Mouse (Mus musculus) neural tube, embryonic 14.5 days (tissue): ENCODE data around the gene Ackr1. TPM values are rescaled to one million over a fixed set of nuclear protein-coding genes. Genes with fewer than 3 reads are reported as not detected.

Experiments
- ATAC-seq: fragments of 200-750 bp; cut with Nextera tagmentation; 2 replicates; pipeline ENCODE4 v1.8.0; 2017; ENCODE audit warnings: low read depth, mild to moderate bottlenecking, moderate TSS enrichment, moderate library complexity
- H3K27ac ChIP-seq: fragments of 300-500 bp; sonication (generic); 2 replicates; pipeline ENCODE4 v1.5.1; 2014; ENCODE audit warnings: low read depth, mild to moderate bottlenecking, control low read depth, low read length, moderate library complexity, mixed read lengths
- H3K27me3 ChIP-seq: fragments of 300-500 bp; sonication (generic); 2 replicates; pipeline ENCODE4 v1.6.1; 2014; ENCODE audit warnings: low read length; ENCODE audit not compliant: control insufficient read depth, insufficient read depth
- H3K36me3 ChIP-seq: fragments of 300-500 bp; sonication (generic); 2 replicates; pipeline ENCODE4 v1.6.1; 2014; ENCODE audit warnings: low read length, mixed read lengths; ENCODE audit not compliant: control insufficient read depth, insufficient read depth
- H3K4me1 ChIP-seq: fragments of 300-500 bp; sonication (generic); 2 replicates; pipeline ENCODE4 v1.6.1; 2014; ENCODE audit warnings: low read length; ENCODE audit not compliant: control insufficient read depth, insufficient read depth
- H3K4me2 ChIP-seq: fragments of 300-500 bp; sonication (generic); 2 replicates; pipeline ENCODE4 v1.6.1; 2014; ENCODE audit warnings: mild to moderate bottlenecking, low read depth, low read length, control low read depth
- H3K4me3 ChIP-seq: fragments of 300-500 bp; sonication (generic); 2 replicates; pipeline ENCODE4 v1.5.1; 2014; ENCODE audit warnings: low read depth, low read length, control low read depth, mixed read lengths
- H3K9ac ChIP-seq: fragments of 300-500 bp; sonication (generic); replicated peaks from 2 replicates; pipeline ENCODE4 v1.6.1; 2014; ENCODE audit warnings: low read depth, mild to moderate bottlenecking, control low read depth, low read length, mixed read lengths
- H3K9me3 ChIP-seq: fragments of 300-500 bp; sonication (generic); 2 replicates; pipeline ENCODE4 v1.6.1; 2016; ENCODE audit warnings: low read length; ENCODE audit not compliant: control insufficient read depth
- WGBS: fragments of 180-500 bp; shearing (Covaris S2); extraction: QIAGEN DNeasy Blood & Tissue Kit; methylation state at CpG from one replicate; pipeline ENCODE4 v1.1.7; 2014; 5-methylcytosine and 5-hydroxymethylcytosine counted together
- polyA plus RNA-seq: library from polyadenylated mRNA; unstranded; fragments of >200 nt; fragmentation: Nextera tagmentation; extraction: Ambion mirVana; gene quantifications from 2 replicates; pipeline ENCODE4 v1.2.1, GENCODE M21; 2014

The Ackr1 gene
- polyA plus RNA-seq, 1 experiment from 2014 or later: 35.6 TPM

DNA sequence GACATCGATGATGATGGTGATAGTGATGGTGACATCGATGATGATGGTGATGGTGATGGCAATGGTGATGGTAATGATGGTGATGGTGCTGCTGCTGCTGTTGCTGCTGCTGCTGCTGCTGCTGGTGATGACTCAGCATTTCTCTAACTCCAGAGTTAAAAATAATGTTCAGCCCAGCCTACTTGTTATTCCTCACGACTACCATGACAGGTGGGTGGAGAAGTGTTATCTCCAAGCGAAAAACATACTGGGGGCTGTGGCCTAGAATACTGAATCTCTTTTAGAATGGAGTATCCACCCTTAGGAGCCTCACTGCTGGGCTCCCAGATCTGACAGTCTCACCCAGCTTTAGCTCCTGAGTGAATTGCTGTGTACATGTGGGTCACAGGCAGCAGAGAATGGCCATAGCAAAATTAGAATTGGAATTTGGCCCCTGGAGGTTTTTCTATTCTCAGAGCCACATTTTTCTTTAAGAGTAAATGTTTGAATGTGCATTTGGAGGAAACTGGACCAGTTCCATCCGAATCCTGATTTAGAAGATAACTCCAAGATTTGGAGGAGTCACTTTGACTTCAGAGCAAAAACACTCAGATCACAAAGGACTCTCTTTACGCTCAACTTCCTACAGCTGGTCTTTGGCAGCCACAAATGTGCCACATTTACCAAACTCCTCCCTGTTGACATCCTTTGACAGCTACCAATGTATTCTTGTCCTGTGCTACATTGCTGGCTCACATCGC lies 21.7 kb upstream of the Ackr1 start:
- no peaks in the 10 kb centered on the region for H3K27me3 ChIP-seq
- H3K36me3 ChIP-seq: no peaks in the 10 kb centered on the region
- whole genome bisulfite sequencing: 88% methylated on average over 7 of the region's 7 CpGs
- H3K9me3 ChIP-seq: no peaks in the 10 kb centered on the region
- no peak overlapping the region for H3K4me3 ChIP-seq
- peaks cover 9% of the 10 kb centered on the region; the same call in 1 of the 2 replicates for H3K4me1 ChIP-seq
- no peak overlapping the region for H3K4me2 ChIP-seq
- no peak for ATAC-seq
- H3K27ac ChIP-seq: no peak overlapping the region
- H3K9ac ChIP-seq: no peak overlapping the region

DNA sequence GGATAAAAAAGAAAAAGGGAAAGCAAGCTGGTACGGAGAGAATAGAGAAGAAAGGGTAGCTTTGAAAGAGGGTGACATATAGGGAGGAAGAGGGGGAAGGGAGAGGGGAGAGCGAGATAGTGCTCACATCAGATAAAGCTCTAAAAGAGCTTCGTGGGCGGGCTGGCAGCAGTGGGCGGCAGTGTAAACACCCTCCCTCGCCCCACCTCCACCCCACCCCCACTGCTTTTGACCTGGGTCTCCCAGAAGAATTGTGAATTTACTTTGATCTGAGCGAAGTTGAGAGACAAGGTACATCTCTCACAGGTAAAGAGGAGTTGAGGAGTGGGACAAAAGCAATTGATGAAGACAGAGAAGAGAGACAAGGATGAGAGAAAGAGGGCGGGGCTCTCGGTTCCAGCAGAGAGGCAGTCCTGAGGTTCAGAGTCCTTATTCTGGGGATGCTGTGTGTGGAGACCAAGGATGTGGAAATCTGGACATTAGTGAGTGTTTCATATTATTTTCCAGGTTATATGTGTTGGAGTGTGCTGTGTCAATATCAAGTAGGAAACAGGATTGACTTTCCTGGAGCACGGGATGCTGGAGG lies 16.9 kb upstream of the Ackr1 start, which contains the start of gene Aim2:
TSS of gene Aim2 (plus strand) at position 508 of the 586 bp plus-strand sequence.
- 0 out of 2 replicates have a peak within 1 kb of the TSS, but pooled peaks have one; percentile 7 for H3K27ac ChIP-seq
- ATAC-seq: peak; percentile 39; the same call in 1 of the 2 replicates
- 11% methylated on average over 10 of the region's 10 CpGs for WGBS
- H3K27me3 ChIP-seq: no peaks in the 10 kb centered on the region
- H3K4me1 ChIP-seq: 0 out of 2 replicates have a peak, but pooled peaks cover 3% of the 10 kb centered on the region
- H3K9ac ChIP-seq: no peak within 1 kb of the TSS
- peak within 1 kb of the TSS; percentile 24; the same call in 1 of the 2 replicates for H3K4me2 ChIP-seq
- H3K4me3 ChIP-seq: no peak within 1 kb of the TSS
- no peaks in the 10 kb centered on the region for H3K9me3 ChIP-seq
- peaks cover 6% of the 10 kb centered on the region for H3K36me3 ChIP-seq

DNA sequence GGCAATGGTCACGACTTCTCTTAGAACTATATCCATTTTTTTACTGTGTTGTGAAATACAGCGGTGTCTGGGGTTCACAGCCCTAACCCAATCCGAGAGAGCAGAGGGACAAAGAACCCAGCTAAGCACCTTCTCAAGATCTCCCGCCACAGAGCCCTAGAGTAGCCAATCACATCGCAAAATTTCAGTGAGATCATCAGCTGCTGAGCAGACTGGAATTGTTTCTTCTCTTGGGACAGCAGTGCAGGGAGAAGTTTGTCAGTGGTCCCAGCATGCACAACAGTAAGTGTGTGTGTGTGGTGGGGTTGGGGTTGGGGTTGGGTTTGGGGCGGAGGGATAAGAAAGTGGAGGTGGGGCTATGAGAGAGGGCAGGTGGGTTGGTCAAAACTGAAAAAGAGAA lies 16.4 kb upstream of the Ackr1 start:
- no peaks in the 10 kb centered on the region for H3K27me3 ChIP-seq
- H3K4me3 ChIP-seq: no peak overlapping the region
- H3K27ac ChIP-seq: no peak overlapping the region
- H3K4me1 ChIP-seq: 0 out of 2 replicates have a peak, but pooled peaks cover 3% of the 10 kb centered on the region
- H3K4me2 ChIP-seq: peak overlapping the region; percentile 24; the same call in 1 of the 2 replicates
- no peak overlapping the region for H3K9ac ChIP-seq
- peak; percentile 79 for ATAC-seq
- WGBS: 2% methylated on average over 6 of the region's 6 CpGs
- peaks cover 8% of the 10 kb centered on the region for H3K36me3 ChIP-seq
- H3K9me3 ChIP-seq: no peaks in the 10 kb centered on the region

DNA sequence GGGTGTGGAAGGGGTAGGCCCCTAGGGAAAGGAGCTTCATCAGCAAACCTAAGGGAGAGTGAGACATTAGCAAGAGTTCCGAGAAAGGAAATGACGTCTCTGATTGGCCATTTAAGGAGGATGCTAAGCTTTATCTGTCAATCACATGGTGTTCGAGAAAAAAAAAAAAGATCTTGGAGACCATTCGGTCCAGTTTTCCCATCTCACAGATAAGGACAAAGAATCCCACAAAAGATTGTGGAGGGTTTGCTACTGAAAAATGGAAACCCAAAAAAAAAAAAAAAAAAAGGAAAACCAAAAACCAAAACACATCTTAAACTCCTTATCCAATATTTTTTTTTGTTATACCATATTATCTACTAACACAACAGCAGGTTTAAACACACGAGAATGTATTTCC lies 15.6 kb upstream of the Ackr1 start:
- Histone ChIP-seq H3K4me1 (0 out of 2 replicates have a peak, but pooled peaks cover 3% of the 10 kb centered on the region), H3K4me2 (no peak overlapping the region), H3K9me3 (no peaks in the 10 kb centered on the region), H3K36me3 (peaks cover 11% of the 10 kb centered on the region), H3K27me3 (no peaks in the 10 kb centered on the region), H3K27ac (no peak overlapping the region), H3K9ac (no peak overlapping the region), H3K4me3 (no peak overlapping the region)
- WGBS: 63% methylated on average over 5 of the region's 5 CpGs
- ATAC-seq: no peak

DNA sequence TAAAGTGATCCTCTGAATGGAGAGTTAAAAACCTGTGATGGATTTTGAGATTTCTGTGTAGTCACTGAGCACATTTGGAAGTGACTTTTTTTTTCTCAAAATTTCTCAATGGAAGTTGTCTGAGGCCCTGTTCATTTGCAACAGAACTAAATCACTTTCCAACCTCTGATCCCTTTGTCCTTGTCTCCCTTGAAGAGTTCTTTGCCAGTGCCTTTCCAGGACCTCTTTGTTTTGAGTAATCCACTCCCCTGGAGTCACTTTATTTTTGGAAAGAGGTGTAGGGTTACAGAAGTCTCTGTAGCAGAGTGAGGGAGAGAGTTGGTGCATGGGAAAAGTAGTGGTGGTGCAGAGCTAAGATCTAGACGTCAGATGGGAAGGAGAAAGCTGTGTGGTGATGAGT lies 15.0 kb upstream of the Ackr1 start:
- H3K4me2 ChIP-seq: no peak overlapping the region
- peaks cover 11% of the 10 kb centered on the region for H3K36me3 ChIP-seq
- 0 out of 2 replicates have a peak, but pooled peaks cover 3% of the 10 kb centered on the region for H3K4me1 ChIP-seq
- no peak overlapping the region for H3K4me3 ChIP-seq
- WGBS: 5% methylated on average over 1 of the region's 1 CpGs
- H3K9me3 ChIP-seq: no peaks in the 10 kb centered on the region
- no peak for ATAC-seq
- no peaks in the 10 kb centered on the region for H3K27me3 ChIP-seq
- H3K27ac ChIP-seq: no peak overlapping the region
- no peak overlapping the region for H3K9ac ChIP-seq

DNA sequence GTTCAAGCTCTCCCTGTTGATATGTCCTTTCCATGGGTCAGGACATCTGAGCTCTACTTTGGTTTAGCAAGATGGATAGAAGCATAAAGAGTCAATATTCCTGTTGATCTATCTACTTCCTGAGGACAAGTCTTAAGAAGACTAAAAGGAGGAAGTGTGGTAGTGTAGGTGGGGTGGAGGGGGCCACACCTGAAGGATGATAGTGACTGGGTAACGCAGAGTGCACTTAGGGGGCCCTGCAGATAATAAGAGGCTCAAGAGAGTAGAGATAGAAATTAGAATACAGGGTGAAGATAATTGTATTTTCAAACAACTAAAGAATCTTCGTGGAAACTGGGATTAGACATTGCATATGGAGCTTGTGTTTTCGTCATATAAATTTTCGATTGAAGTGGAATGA lies 11.6 kb upstream of the Ackr1 start:
- Histone ChIP-seq H3K4me3 (no peak overlapping the region), H3K36me3 (peaks cover 21% of the 10 kb centered on the region), H3K27ac (no peak overlapping the region), H3K4me1 (0 out of 2 replicates have a peak, but pooled peaks cover 3% of the 10 kb centered on the region), H3K9me3 (no peaks in the 10 kb centered on the region), H3K4me2 (no peak overlapping the region), H3K27me3 (no peaks in the 10 kb centered on the region), H3K9ac (no peak overlapping the region)
- ATAC-seq: no peak
- WGBS: 91% methylated on average over 4 of the region's 4 CpGs

DNA sequence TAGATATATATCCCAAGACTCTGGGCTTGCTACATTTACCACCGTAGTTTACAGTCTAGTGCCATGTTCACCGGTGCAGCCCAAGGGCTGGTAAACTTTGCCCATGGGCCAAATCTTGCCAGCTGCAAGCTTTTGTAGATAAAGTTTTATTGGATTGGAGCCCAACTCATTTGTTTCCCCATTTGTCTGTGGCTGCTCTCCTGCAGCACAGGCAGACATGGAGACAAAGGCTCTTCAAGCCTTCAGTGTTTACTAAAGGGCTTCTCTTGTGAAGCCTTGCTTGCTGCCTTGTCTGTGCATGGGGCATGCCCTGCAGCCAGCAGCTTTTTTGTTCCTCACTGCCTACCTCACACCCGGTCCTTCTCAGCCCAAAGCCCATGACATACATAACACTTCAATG lies 10.4 kb upstream of the Ackr1 start:
- 45% methylated on average over 3 of the region's 3 CpGs for WGBS
- Histone ChIP-seq H3K4me3 (no peak overlapping the region), H3K9me3 (no peaks in the 10 kb centered on the region), H3K4me1 (no peaks in the 10 kb centered on the region), H3K9ac (no peak overlapping the region), H3K27me3 (no peaks in the 10 kb centered on the region), H3K4me2 (no peak overlapping the region), H3K27ac (no peak overlapping the region), H3K36me3 (peaks cover 21% of the 10 kb centered on the region)
- ATAC-seq: peak; percentile 29; the same call in 1 of the 2 replicates

DNA sequence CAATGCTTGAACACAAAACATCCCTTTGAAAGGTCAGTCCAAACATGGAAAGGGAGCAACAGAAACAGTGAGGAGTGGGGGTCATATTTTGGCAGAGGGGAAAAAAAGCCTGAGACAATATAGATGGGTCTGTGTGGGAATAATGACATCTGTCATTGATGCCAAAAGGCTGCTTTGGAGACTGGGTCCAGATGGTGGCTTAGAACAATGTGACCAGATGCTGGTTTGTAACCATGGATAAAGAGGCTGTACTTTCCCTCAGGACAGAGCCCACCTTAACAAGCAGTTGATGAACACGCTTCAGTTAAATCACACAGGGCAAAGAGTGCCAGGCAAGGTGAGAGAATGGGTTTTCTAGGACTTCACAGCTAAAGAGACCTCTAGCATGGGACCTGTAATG lies 8.9 kb upstream of the Ackr1 start:
- Histone ChIP-seq H3K4me2 (no peak overlapping the region), H3K4me1 (no peaks in the 10 kb centered on the region), H3K4me3 (no peak overlapping the region), H3K27ac (no peak overlapping the region), H3K9me3 (no peaks in the 10 kb centered on the region), H3K27me3 (no peaks in the 10 kb centered on the region), H3K36me3 (peaks cover 28% of the 10 kb centered on the region), H3K9ac (no peak overlapping the region)
- ATAC-seq: peak; percentile 19; the same call in 1 of the 2 replicates
- 50% methylated on average over 1 of the region's 1 CpGs for WGBS

DNA sequence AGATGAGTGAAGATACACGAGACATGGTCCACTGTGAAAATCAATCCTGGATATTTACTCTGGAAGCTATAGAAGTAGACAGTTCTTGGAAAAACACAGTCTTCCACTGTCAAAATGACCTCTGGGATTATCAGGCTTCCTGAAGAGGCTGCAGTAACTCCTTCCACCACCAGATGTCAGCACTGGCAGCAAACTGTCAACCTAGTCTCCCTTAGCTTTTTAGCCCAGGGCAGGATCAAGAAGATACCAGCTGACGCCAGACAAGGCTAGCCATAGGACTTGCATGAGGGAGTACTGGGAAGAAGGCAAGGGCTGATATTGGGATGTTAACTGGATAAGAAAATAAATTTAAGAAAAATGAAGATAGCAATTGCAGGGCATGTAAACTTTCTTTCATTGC lies 6.0 kb upstream of the Ackr1 start:
- peaks cover 16% of the 10 kb centered on the region for H3K36me3 ChIP-seq
- WGBS: 10% methylated on average over 2 of the region's 2 CpGs
- ATAC-seq: peak; percentile 57; the same call in 1 of the 2 replicates

More for the DNA sequence above, 6.0 kb upstream of the Ackr1 start:
- Histone ChIP-seq H3K4me3 (no peak overlapping the region), H3K9me3 (no peaks in the 10 kb centered on the region), H3K9ac (no peak overlapping the region), H3K27me3 (no peaks in the 10 kb centered on the region), H3K4me1 (no peaks in the 10 kb centered on the region), H3K4me2 (no peak overlapping the region), H3K27ac (no peak overlapping the region)
